In genomic region chr13:19394798-19395687, GRCm38 (mm10) we compare ENCODE assay signal across 7 mouse cellular contexts. TPM values are rescaled to one million over a fixed set of nuclear protein-coding genes. Genes with fewer than 3 reads are reported as not detected.
DNase-seq lines count a peak whose midpoint lies in the region; ATAC-seq and TF ChIP-seq lines count a peak whose summit lies in the region.

No protein-coding gene starts in this region.

- DNase-seq in lung, embryonic 14.5 days, result peak; percentile 16
- DNase-seq in lung, postnatal 36 days, result no peak
- DNase-seq in embryonic facial prominence, embryonic 10.5 days (ENCODE audit: low spot score), result no peak
- no peak for DNase-seq in urinary bladder, postnatal 10 days (ENCODE audit: low spot score)
- DNase-seq in right cerebral cortex, postnatal 14 days, result no peak

- peak overlapping the region; percentile 70 for H3K4me2 ChIP-seq in lung, embryonic 14.5 days
- peak overlapping the region; percentile 66 for H3K4me2 ChIP-seq in intestine, postnatal 0 days (replicated peaks; ENCODE audit: low read depth)
- H3K4me2 ChIP-seq in neural tube, embryonic 15.5 days, result peak overlapping the region; percentile 65

- H3K36me3 ChIP-seq in lung, embryonic 14.5 days (ENCODE audit: insufficient read depth), result no peaks in the 10 kb centered on the region
- H3K36me3 ChIP-seq in embryonic facial prominence, embryonic 10.5 days (replicated peaks), result no peaks in the 10 kb centered on the region
- no peaks in the 10 kb centered on the region for H3K36me3 ChIP-seq in intestine, postnatal 0 days (ENCODE audit: control insufficient read depth, insufficient read depth)
- no peaks in the 10 kb centered on the region for H3K36me3 ChIP-seq in neural tube, embryonic 15.5 days

- WGBS in lung, embryonic 14.5 days, result 1% methylated on average over 23 of the region's 25 CpGs
- WGBS in embryonic facial prominence, embryonic 10.5 days, result 1% methylated on average over 25 of the region's 25 CpGs
- WGBS in intestine, postnatal 0 days, result 1% methylated on average over 25 of the region's 25 CpGs
- under 1% methylated on average over 25 of the region's 25 CpGs for WGBS in neural tube, embryonic 15.5 days

- ATAC-seq in lung, embryonic 14.5 days (ENCODE audit: insufficient read depth), result peak; percentile 67
- peak; percentile 63 for ATAC-seq in intestine, postnatal 0 days
- ATAC-seq in neural tube, embryonic 15.5 days (ENCODE audit: low FRiP score), result peak; percentile 85

- H3K27me3 ChIP-seq in lung, embryonic 14.5 days (ENCODE audit: insufficient read depth, low read length), result no peaks in the 10 kb centered on the region
- H3K27me3 ChIP-seq in embryonic facial prominence, embryonic 10.5 days (replicated peaks; ENCODE audit: low read depth, poor library complexity, severe bottlenecking), result no peaks in the 10 kb centered on the region
- no peaks in the 10 kb centered on the region for H3K27me3 ChIP-seq in intestine, postnatal 0 days (replicated peaks; ENCODE audit: control insufficient read depth, insufficient read depth, low read length)
- no peaks in the 10 kb centered on the region for H3K27me3 ChIP-seq in neural tube, embryonic 15.5 days (replicated peaks)

- peak overlapping the region; percentile 84; the same call in 1 of the 2 replicates for H3K27ac ChIP-seq in lung, embryonic 14.5 days (ENCODE audit: low read depth)
- H3K27ac ChIP-seq in embryonic facial prominence, embryonic 10.5 days (replicated peaks), result peak overlapping the region; percentile 90
- peak overlapping the region; percentile 86 for H3K27ac ChIP-seq in intestine, postnatal 0 days (ENCODE audit: low read depth, low read length)
- peak overlapping the region; percentile 94 for H3K27ac ChIP-seq in neural tube, embryonic 15.5 days (replicated peaks)

- peak overlapping the region; percentile 84 for H3K9ac ChIP-seq in lung, embryonic 14.5 days
- peak overlapping the region; percentile 71 for H3K9ac ChIP-seq in intestine, postnatal 0 days (ENCODE audit: low read depth, low read length)
- peak overlapping the region; percentile 96 for H3K9ac ChIP-seq in neural tube, embryonic 15.5 days (replicated peaks)

- no peaks in the 10 kb centered on the region for H3K9me3 ChIP-seq in lung, embryonic 14.5 days (ENCODE audit: low read depth, low read length)
- no peaks in the 10 kb centered on the region for H3K9me3 ChIP-seq in embryonic facial prominence, embryonic 10.5 days
- H3K9me3 ChIP-seq in intestine, postnatal 0 days (ENCODE audit: control insufficient read depth), result no peaks in the 10 kb centered on the region
- H3K9me3 ChIP-seq in neural tube, embryonic 15.5 days (replicated peaks), result no peaks in the 10 kb centered on the region

- peak overlapping the region; percentile 87 for H3K4me3 ChIP-seq in lung, embryonic 14.5 days (ENCODE audit: low read depth, low read length)
- peak overlapping the region; percentile 84 for H3K4me3 ChIP-seq in embryonic facial prominence, embryonic 10.5 days
- H3K4me3 ChIP-seq in intestine, postnatal 0 days (ENCODE audit: low read depth, low read length), result peak overlapping the region; percentile 68
- peak overlapping the region; percentile 92 for H3K4me3 ChIP-seq in neural tube, embryonic 15.5 days (replicated peaks)

- H3K4me1 ChIP-seq in lung, embryonic 14.5 days (ENCODE audit: insufficient read depth), result peaks cover 10% of the 10 kb centered on the region
- peaks cover 17% of the 10 kb centered on the region for H3K4me1 ChIP-seq in embryonic facial prominence, embryonic 10.5 days
- H3K4me1 ChIP-seq in intestine, postnatal 0 days (replicated peaks; ENCODE audit: control insufficient read depth, insufficient read depth, low read length), result peaks cover 8% of the 10 kb centered on the region; the same call in 1 of the 2 replicates
- H3K4me1 ChIP-seq in neural tube, embryonic 15.5 days, result peaks cover 35% of the 10 kb centered on the region

- TF ChIP-seq CTCF in lung, embryonic 14.5 days (IDR thresholded peaks at IDR 0.05; ENCODE audit: low read depth), result no peak
- no peak for TF ChIP-seq CTCF in intestine, postnatal 0 days (IDR thresholded peaks at IDR 0.05; ENCODE audit: low read depth)

RNA-seq across cellular contexts. Expression of gene Stard3nl, which starts 0.6 kb away (rescaled TPM):
- 93.6 and 102 TPM in 2 replicates for polyA plus RNA-seq in lung, embryonic 14.5 days (2014; fragmentation: Nextera tagmentation; extraction: Ambion mirVana)
- 102 and 104 TPM in 2 replicates for polyA plus RNA-seq in embryonic facial prominence, embryonic 10.5 days (2016; fragmentation: Nextera tagmentation; extraction: Ambion mirVana)
- 79.6 and 82.2 TPM in 2 replicates for polyA plus RNA-seq in intestine, postnatal 0 days (2015; fragmentation: Nextera tagmentation; extraction: Ambion mirVana)
- polyA plus RNA-seq in neural tube, embryonic 15.5 days (2015; fragmentation: Nextera tagmentation; extraction: Ambion mirVana), result 200 and 219 TPM in 2 replicates
